Mouse (Mus musculus) limb, embryonic 11.5 days (tissue): Measurements from ENCODE around the gene Ecsit. TPM values are rescaled to one million over a fixed set of nuclear protein-coding genes. Genes with fewer than 3 reads are reported as not detected.
"Not testable (repeated sequence)": the region's sequence is repeated elsewhere in the genome, so short reads cannot be mapped to it uniquely, and the experiment has no call there.

Experiments
- ATAC-seq: fragments of 200-750 bp; cut with Nextera tagmentation; 2 replicates; pipeline ENCODE4 v1.8.0; 2017; ENCODE audit warnings: low read depth; ENCODE audit not compliant: insufficient number of reproducible peaks, low FRiP score, low TSS enrichment
- DNase-seq: peaks from one replicate; pipeline ENCODE4 v3.0.0-alpha.2; 2015; ENCODE audit warnings: low spot score
- H3K27ac ChIP-seq: fragments of 300-500 bp; sonication (generic); replicated peaks from 2 replicates; pipeline ENCODE4 v1.5.1; 2014; ENCODE audit warnings: low read depth, mild to moderate bottlenecking, low read length
- H3K27me3 ChIP-seq: fragments of 300-500 bp; sonication (generic); 2 replicates; pipeline ENCODE4 v1.6.1; 2014; ENCODE audit warnings: mild to moderate bottlenecking, low read length, mixed read lengths; ENCODE audit not compliant: control insufficient read depth, insufficient read depth
- H3K36me3 ChIP-seq: fragments of 300-500 bp; sonication (generic); 2 replicates; pipeline ENCODE4 v1.6.1; 2014; ENCODE audit warnings: mild to moderate bottlenecking, low read length, moderate library complexity, mixed read lengths; ENCODE audit not compliant: control insufficient read depth, insufficient read depth
- H3K4me1 ChIP-seq: fragments of 300-500 bp; sonication (generic); 2 replicates; pipeline ENCODE4 v1.6.1; 2014; ENCODE audit warnings: low read length, mixed read lengths; ENCODE audit not compliant: control insufficient read depth, insufficient read depth
- H3K4me2 ChIP-seq: fragments of 300-500 bp; sonication (generic); 2 replicates; pipeline ENCODE4 v1.6.1; 2014; ENCODE audit warnings: low read depth, mild to moderate bottlenecking, moderate library complexity; ENCODE audit not compliant: severe bottlenecking
- H3K4me3 ChIP-seq: fragments of 300-500 bp; sonication (generic); 2 replicates; pipeline ENCODE4 v1.5.1; 2014; ENCODE audit warnings: low read depth, low read length
- H3K9ac ChIP-seq: fragments of 300-500 bp; sonication (generic); 2 replicates; pipeline ENCODE4 v1.6.1; 2014; ENCODE audit warnings: mild to moderate bottlenecking, low read length
- H3K9me3 ChIP-seq: fragments of 300-500 bp; sonication (generic); 2 replicates; pipeline ENCODE4 v1.6.1; 2016; ENCODE audit warnings: low read length; ENCODE audit not compliant: control insufficient read depth
- WGBS: fragments of 180-500 bp; shearing (Covaris S2); extraction: QIAGEN DNeasy Blood & Tissue Kit; methylation state at CpG from one replicate; pipeline ENCODE4 v1.1.7; 2014; 5-methylcytosine and 5-hydroxymethylcytosine counted together
- polyA plus RNA-seq: library from polyadenylated mRNA; unstranded; fragments of >200 nt; fragmentation: Nextera tagmentation; extraction: Ambion mirVana; gene quantifications from 2 replicates; pipeline ENCODE4 v1.2.1, GENCODE M21; 2014

Ecsit gene
- polyA plus RNA-seq, 1 experiment from 2014 or later, result 29.9 TPM

GRCm38 (mm10) chr9:22084667-22085021 lies 594 bp downstream of the Ecsit start:
- peaks cover 6% of the 10 kb centered on the region; the same call in 1 of the 2 replicates for H3K4me1 ChIP-seq
- peak overlapping the region; percentile 62 for H3K9ac ChIP-seq
- no peaks in the 10 kb centered on the region for H3K36me3 ChIP-seq
- H3K27ac ChIP-seq, result no peak overlapping the region
- WGBS, result 37% methylated on average over 4 of the region's 4 CpGs
- ATAC-seq (no peak), DNase-seq (no peak)
- peak overlapping the region; percentile 79 for H3K4me2 ChIP-seq
- H3K9me3 ChIP-seq, result no peaks in the 10 kb centered on the region
- H3K27me3 ChIP-seq, result no peaks in the 10 kb centered on the region
- H3K4me3 ChIP-seq, result peak overlapping the region; percentile 77

- H3K27me3 ChIP-seq, result no peaks in the 10 kb centered on the region
- H3K9me3 ChIP-seq, result no peaks in the 10 kb centered on the region
- no peak overlapping the region for H3K9ac ChIP-seq
- DNase-seq (no peak), ATAC-seq (no peak)
- no peak overlapping the region for H3K4me2 ChIP-seq
- no peak overlapping the region for H3K27ac ChIP-seq
- H3K36me3 ChIP-seq, result 0 out of 2 replicates have a peak, but pooled peaks cover 2% of the 10 kb centered on the region
- H3K4me1 ChIP-seq, result no peaks in the 10 kb centered on the region
- no peak overlapping the region for H3K4me3 ChIP-seq
- 91% methylated on average over 23 of the region's 23 CpGs for WGBS
These were observed 9.0 kb downstream of the Ecsit start for GRCm38 (mm10) chr9:22076223-22076622.

DNA sequence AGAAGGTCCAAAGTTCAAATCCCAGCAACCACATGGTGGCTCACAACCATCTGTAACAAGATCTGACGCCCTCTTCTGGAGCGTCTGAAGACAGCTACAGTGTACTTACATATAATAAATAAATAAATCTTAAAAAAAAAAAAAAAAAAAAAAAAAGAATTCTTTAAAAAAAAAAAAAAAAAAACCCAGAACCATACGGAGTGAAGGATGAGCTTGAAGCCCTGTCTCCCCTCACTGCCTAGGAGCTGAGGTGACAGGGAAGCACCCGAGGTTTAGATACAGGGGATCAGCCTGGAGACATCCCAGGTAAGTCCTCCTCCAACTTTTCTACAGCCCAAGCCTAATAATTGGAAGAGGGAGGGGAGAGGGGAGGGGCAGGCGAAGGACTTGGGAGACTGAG lies 9.5 kb downstream of the Ecsit start:
- H3K9ac ChIP-seq, H3K4me3 ChIP-seq, H3K4me1 ChIP-seq, ATAC-seq, H3K36me3 ChIP-seq, H3K4me2 ChIP-seq, H3K27me3 ChIP-seq, DNase-seq, H3K27ac ChIP-seq, H3K9me3 ChIP-seq: not testable (repeated sequence)
- WGBS, result 75% methylated on average over 5 of the region's 5 CpGs

GRCm38 (mm10) chr9:22072276-22072675 lies 13.0 kb downstream of the Ecsit start:
- Histone ChIP-seq H3K27ac (no peak overlapping the region), H3K36me3 (0 out of 2 replicates have a peak, but pooled peaks cover 2% of the 10 kb centered on the region), H3K9ac (no peak overlapping the region), H3K4me2 (no peak overlapping the region), H3K9me3 (no peaks in the 10 kb centered on the region), H3K27me3 (no peaks in the 10 kb centered on the region), H3K4me1 (peaks cover 5% of the 10 kb centered on the region; the same call in 1 of the 2 replicates), H3K4me3 (no peak overlapping the region)
- 95% methylated on average over 4 of the region's 4 CpGs for WGBS
- no peak for ATAC-seq
- no peak for DNase-seq

DNA sequence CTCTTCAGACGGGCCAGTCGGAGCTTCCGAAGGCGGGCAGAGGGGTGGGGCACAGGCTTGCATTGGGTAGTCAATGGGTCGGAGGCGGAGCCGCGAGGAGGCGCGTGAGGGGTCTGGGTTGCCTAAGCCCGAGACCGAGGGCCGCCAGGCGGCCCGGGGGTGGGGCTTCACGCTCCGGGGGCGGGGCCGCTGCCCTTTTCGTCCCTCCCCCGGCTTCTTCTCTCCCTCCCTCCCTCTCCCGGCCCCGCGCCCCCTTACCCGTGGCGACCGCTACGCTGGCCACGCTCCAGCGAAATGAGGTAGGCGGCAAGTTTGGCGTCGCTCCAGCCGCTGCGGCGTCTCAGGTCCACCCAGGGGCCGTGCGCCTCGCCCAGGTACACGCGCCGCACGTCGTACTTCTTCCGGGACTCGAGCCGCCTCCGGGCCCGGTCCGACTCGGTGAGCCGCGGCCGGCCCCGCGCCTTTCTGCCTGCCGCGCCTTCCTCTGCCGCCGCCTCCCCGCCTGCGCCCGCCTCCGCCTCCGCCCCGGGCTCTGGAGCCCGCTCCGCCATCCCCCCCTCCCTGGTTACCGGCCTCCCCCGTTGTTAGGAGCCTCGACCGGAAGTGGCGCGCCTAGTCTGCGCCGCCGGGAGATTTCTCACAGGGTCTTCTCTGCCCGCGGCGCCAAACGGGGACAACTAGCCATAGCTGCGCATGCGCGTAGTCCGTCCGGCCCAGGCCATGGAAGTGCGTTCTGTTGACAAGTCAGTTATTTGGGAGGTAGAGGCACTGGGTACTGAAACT lies 14.3 kb downstream of the Ecsit start, which contains the start of the genes Gm49318 and Zfp653:
Gene Gm49318 (minus strand): TSS at position 469 of the 783 bp plus-strand sequence.
Gene Zfp653 (minus strand): TSS at position 586 of the 783 bp plus-strand sequence.
- 0% methylated on average over 74 of the region's 87 CpGs for WGBS
- H3K36me3 ChIP-seq, result 0 out of 2 replicates have a peak, but pooled peaks cover 2% of the 10 kb centered on the region
- peak; percentile 94 for ATAC-seq
- H3K4me2 ChIP-seq, result peak within 1 kb of the TSS; percentile 36
- peak within 1 kb of the TSS; percentile 82 for H3K9ac ChIP-seq
- no peaks in the 10 kb centered on the region for H3K27me3 ChIP-seq
- H3K4me3 ChIP-seq, result peak within 1 kb of the TSS; percentile 62
- H3K4me1 ChIP-seq, result peaks cover 5% of the 10 kb centered on the region; the same call in 1 of the 2 replicates
- H3K27ac ChIP-seq, result peak within 1 kb of the TSS; percentile 94
- DNase-seq, result peak; percentile 96
- no peaks in the 10 kb centered on the region for H3K9me3 ChIP-seq

GRCm38 (mm10) chr9:22069881-22070553 lies 15.2 kb downstream of the Ecsit start:
- Histone ChIP-seq H3K9ac (no peak overlapping the region), H3K9me3 (no peaks in the 10 kb centered on the region), H3K27ac (no peak overlapping the region), H3K36me3 (peaks cover 7% of the 10 kb centered on the region; the same call in 1 of the 2 replicates), H3K4me1 (peaks cover 5% of the 10 kb centered on the region; the same call in 1 of the 2 replicates), H3K4me2 (peak overlapping the region; percentile 36), H3K4me3 (peak overlapping the region; percentile 62), H3K27me3 (no peaks in the 10 kb centered on the region)
- 70% methylated on average over 4 of the region's 4 CpGs for WGBS
- DNase-seq (no peak), ATAC-seq (peak; percentile 7; the same call in 1 of the 2 replicates)

- no peaks in the 10 kb centered on the region for H3K9me3 ChIP-seq
- no peak overlapping the region for H3K9ac ChIP-seq
- no peak overlapping the region for H3K4me3 ChIP-seq
- peaks cover 14% of the 10 kb centered on the region; the same call in 1 of the 2 replicates for H3K36me3 ChIP-seq
- no peak for DNase-seq
- H3K27ac ChIP-seq, result no peak overlapping the region
- WGBS, result 73% methylated on average over 5 of the region's 5 CpGs
- no peak overlapping the region for H3K4me2 ChIP-seq
- H3K4me1 ChIP-seq, result peaks cover 5% of the 10 kb centered on the region; the same call in 1 of the 2 replicates
- no peaks in the 10 kb centered on the region for H3K27me3 ChIP-seq
- no peak for ATAC-seq
These were observed 18.0 kb downstream of the Ecsit start for GRCm38 (mm10) chr9:22067195-22067594.

- no peak overlapping the region for H3K27ac ChIP-seq
- H3K36me3 ChIP-seq, result peaks cover 14% of the 10 kb centered on the region; the same call in 1 of the 2 replicates
- 65% methylated on average over 3 of the region's 3 CpGs for WGBS
- no peak overlapping the region for H3K9ac ChIP-seq
- peaks cover 5% of the 10 kb centered on the region; the same call in 1 of the 2 replicates for H3K4me1 ChIP-seq
- no peak overlapping the region for H3K4me3 ChIP-seq
- no peak for ATAC-seq
- H3K27me3 ChIP-seq, result no peaks in the 10 kb centered on the region
- peak; percentile 54 for DNase-seq
- H3K4me2 ChIP-seq, result no peak overlapping the region
- no peaks in the 10 kb centered on the region for H3K9me3 ChIP-seq
These were observed 18.8 kb downstream of the Ecsit start for GRCm38 (mm10) chr9:22066433-22066832.
